Mouse (Mus musculus): ENCODE results near the gene Mapkapk5. TPM values are rescaled to one million over a fixed set of nuclear protein-coding genes. Genes with fewer than 3 reads are reported as not detected.
A peak's percentile ranks its signal among the peaks of the same experiment; 100 is the strongest.

The Mapkapk5 gene
- polyA plus RNA-seq, 1 experiment, result 7.0 TPM

DNA sequence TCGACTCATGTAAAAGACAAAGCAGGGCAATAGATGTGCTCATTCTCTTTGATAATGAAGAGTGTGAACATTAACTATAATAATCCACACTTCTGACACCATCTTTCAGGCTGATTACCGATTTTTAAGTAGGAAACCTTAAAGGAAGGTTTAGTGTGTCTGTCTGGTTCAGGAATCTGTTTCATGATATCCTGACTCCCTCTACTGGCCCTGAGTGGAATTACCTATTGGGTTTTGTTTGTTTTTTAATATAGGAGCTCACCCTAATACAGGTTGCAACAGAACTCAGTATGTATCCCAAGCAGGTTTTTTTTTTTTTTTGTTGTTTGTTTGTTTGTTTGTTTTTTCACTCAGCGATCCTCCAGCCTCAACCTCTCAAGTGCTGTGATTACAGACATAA lies 68.0 kb downstream of the Mapkapk5 start:
- Histone ChIP-seq H3K4me1 (ENCODE audit: control insufficient read depth) (peaks cover 42% of the 10 kb centered on the region), H3K9me3 (ENCODE audit: control insufficient read depth, low read length) (no peaks in the 10 kb centered on the region), H3K27me3 (ENCODE audit: control insufficient read depth) (no peaks in the 10 kb centered on the region; the same call in 1 of the 2 replicates), H3K4me3 (replicated peaks) (no peak overlapping the region), H3K36me3 (ENCODE audit: control insufficient read depth) (no peaks in the 10 kb centered on the region; the same call in 1 of the 2 replicates)
- TF ChIP-seq TAL1 (IDR thresholded peaks at IDR 0.05; ENCODE audit: low read length), result no peak

GRCm38 (mm10) chr5:121476040-121476439 lies 69.7 kb downstream of the Mapkapk5 start:
- peaks cover 58% of the 10 kb centered on the region for H3K4me1 ChIP-seq (ENCODE audit: control insufficient read depth)
- no peaks in the 10 kb centered on the region for H3K9me3 ChIP-seq (ENCODE audit: control insufficient read depth, low read length)
- TF ChIP-seq GATA1 (IDR thresholded peaks at IDR 0.05; ENCODE audit: low read length), result peak; percentile 57; the same call in 1 of the 2 replicates
- peak; percentile 51; the same call in 1 of the 3 replicates for TF ChIP-seq TAL1 (IDR thresholded peaks at IDR 0.05; ENCODE audit: low read length)
- no peaks in the 10 kb centered on the region for H3K27me3 ChIP-seq (ENCODE audit: control insufficient read depth)
- H3K4me3 ChIP-seq (replicated peaks), result no peak overlapping the region
- H3K36me3 ChIP-seq (ENCODE audit: control insufficient read depth), result no peaks in the 10 kb centered on the region; the same call in 1 of the 2 replicates

Other genes with a start within 250 kb of the Mapkapk5 start
- gene Trafd1, start 160.3 kb downstream of the Mapkapk5 start, polyA plus RNA-seq (2012), result 1.8 and 2.1 TPM in 2 replicates
- gene Naa25, start 148.0 kb downstream of the Mapkapk5 start, polyA plus RNA-seq (2012), result 0.10 and 0.11 TPM in 2 replicates
- gene Tmem116, start 94.0 kb downstream of the Mapkapk5 start, polyA plus RNA-seq (2012), result 0.14 TPM in 1 of 2 replicates, not detected in the other
- 14.1 and 15.8 TPM in 2 replicates for gene Erp29, start 93.4 kb downstream of the Mapkapk5 start, polyA plus RNA-seq (2012)
- 0.03 TPM in 1 of 2 replicates, not detected in the other for gene Adam1b, start 42.5 kb downstream of the Mapkapk5 start, polyA plus RNA-seq (2012)
- 0.01 and 0.02 TPM in 2 replicates for gene Adam1a, start 423 bp downstream of the Mapkapk5 start, polyA plus RNA-seq (2012)
- gene Gm42878, start 423 bp downstream of the Mapkapk5 start, polyA plus RNA-seq (2012), result 0.01 TPM in 1 of 2 replicates, not detected in the other
- 11.0 and 12.8 TPM in 2 replicates for gene Aldh2, start 47.9 kb upstream of the Mapkapk5 start, polyA plus RNA-seq (2012)
- gene Acad12, start 73.0 kb upstream of the Mapkapk5 start, polyA plus RNA-seq (2012), result 0.04 and 0.06 TPM in 2 replicates
- gene Acad10, start 114.6 kb upstream of the Mapkapk5 start, polyA plus RNA-seq (2012), result 0.05 and 0.09 TPM in 2 replicates
- gene Brap, start 114.7 kb upstream of the Mapkapk5 start, polyA plus RNA-seq (2012), result 1.1 and 1.2 TPM in 2 replicates
- gene Atxn2, start 165.4 kb upstream of the Mapkapk5 start, polyA plus RNA-seq (2012), result 11.4 and 12.2 TPM in 2 replicates

All from erythroblast, embryonic 14.5 days (primary cell).